Mouse (Mus musculus): ENCODE measurements around the gene Trim8.

GRCm38 (mm10) chr19:46537357-46537756 lies 35.9 kb downstream of the Trim8 start:
- TF ChIP-seq POLR2A (IDR thresholded peaks at IDR 0.05; ENCODE audit: low read depth, low read length) = no peak
- no peak for TF ChIP-seq CTCF (IDR thresholded peaks at IDR 0.05; ENCODE audit: borderline replicate concordance, insufficient read depth, low read length)
